Mouse (Mus musculus): ENCODE measurements at regions not wholly inside any gene's neighbourhood (a gene's known extent, or its start where the extent isn't known, plus 50 kb on each side); places are given as distances from the start of the nearest gene placed in this dataset.

DNA sequence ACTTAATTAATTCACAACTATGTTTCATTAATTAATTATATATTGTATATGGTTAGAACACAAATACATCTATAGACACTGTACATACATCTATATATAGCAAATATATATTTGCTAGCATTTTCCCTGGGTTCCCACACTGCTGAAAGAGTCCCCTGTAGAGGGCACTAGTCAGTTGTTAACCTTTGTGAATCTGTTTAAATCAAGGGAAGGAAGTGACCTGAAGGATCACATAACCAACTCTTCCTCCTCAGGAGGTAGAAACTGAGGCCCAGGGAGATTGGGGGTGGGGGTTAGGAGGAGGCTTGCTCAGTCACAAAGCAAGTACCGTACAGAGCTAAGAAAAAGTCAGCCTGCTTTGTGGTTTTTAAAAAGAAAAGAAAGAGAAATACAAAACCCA lies 258.1 kb downstream of the Pik3r1 start:
- DNase-seq (ENCODE audit: extremely low read depth, insufficient read length, low spot score): peak; percentile 1

DNA sequence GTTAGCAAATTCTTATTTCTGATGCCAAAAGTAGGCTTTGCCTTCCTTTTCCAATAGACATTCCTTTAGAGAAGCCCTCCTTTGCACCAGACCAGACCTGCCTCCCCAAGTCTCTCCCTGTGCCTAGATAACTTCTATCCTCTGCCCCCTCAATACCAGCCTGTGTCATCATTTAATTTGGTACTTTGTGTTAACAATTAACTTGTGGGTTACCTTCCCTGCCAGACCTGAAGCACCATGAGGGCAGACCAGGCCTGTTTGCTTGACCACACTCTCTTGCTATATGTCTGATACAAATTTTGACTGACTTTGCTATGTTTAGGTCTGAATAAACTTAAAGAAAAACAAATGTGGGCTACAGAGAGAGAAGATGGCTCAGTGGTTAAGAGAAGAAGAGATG lies 259.7 kb downstream of the Pik3r1 start:
- no peak for DNase-seq (ENCODE audit: extremely low read depth, insufficient read length, low spot score)

DNA sequence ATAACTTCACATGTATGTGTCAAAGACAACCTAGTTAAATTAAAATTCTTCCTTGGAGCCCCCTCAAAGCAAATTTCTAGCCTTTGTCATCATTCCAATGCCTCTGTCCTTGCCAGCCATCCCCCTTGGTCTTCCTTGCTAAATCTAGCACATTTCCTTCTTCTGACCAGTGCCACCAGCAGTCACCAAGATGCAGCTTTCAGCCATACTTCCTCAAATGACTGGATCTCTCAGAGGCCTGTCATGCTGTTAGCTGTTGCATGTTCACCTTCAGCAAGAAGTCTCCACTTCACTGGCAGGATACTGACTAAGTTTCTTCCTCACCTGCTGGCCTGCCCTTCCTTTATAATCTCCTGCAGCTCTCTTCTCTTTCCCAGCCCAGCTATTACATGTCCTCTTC lies 261.3 kb downstream of the Pik3r1 start:
- no peak for DNase-seq (ENCODE audit: extremely low read depth, insufficient read length, low spot score)

DNA sequence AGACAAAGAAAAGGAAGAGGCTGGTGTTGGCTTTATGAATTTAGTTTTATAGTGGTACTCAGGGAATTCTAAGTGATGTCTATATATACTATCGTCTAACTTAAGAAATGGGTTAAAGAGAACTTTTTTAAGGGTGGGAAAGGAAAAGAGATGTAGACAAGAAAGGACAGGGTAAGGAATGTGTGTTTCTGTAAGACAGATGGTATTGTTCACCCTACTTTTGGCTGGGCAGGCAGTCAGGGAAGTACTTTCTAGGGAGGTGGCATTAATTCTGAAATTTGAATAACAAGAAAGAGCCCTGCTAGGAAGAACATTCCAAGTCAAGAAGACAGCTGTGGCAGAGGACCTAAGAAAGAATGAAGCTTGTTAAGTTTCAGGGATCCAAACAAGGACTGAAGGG lies 263.0 kb downstream of the Pik3r1 start:
- DNase-seq (ENCODE audit: extremely low read depth, insufficient read length, low spot score): no peak

DNA sequence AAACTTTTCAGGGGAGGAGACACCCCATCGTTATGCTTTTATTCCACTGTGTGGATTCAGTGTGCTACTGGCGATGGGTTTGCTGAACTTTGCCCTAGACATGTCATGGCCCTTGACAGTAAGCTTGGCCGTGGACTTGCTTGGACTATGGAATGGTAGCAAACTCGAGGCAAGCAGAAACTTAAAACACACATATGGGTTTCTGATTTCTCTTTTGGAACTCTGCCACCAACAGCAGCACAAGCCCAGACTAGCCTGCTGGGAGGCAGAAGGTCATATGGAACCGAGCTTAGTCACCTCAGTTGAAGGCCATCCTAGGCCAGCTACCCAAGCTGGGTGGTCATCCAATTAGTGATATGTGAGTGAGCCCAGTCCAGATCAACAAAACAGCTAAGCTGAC lies 263.8 kb downstream of the Pik3r1 start:
- no peak for DNase-seq (ENCODE audit: extremely low read depth, insufficient read length, low spot score)

DNA sequence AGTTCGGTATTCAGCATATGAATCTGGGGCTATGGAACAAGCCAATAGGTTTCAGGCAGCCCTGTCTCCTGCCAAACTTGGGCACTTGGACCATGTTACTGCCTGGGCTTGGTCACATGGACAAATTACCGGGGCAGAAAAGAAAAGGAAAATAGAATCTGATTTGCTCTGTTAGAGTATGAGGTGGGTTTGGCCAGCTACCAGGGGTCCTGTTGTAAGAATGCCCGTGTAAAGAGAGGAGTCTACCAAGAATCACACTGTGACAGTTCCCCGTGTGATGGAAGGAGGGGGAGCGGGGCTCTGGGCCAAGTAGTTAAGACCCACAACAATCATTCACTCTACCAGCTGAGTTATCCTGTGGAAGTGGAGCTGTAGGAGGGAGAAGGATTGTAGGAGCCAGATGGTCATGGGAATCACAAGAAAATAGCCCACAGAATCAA lies 266.2 kb downstream of the Pik3r1 start:
- no peak for DNase-seq (ENCODE audit: extremely low read depth, insufficient read length, low spot score)

DNA sequence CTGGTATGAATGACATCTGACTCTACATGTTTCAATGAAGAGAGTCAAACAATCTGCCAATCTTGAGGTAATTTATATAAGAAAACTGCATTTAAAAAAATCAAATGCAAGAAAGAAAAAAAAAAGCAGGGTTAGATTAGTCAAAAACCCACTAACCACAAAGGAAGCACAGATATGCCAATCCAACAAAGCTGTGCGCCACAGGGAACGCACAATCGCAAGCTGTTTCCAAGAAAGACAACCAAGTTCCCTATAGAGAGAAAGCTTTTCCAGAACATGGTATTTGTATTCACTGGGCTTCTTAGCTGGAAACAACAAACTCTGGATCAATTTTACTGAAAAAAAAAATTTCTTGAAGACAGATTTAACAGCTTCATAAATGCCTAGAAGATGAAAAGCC lies 267.0 kb downstream of the Pik3r1 start:
- DNase-seq (ENCODE audit: extremely low read depth, insufficient read length, low spot score): no peak

DNA sequence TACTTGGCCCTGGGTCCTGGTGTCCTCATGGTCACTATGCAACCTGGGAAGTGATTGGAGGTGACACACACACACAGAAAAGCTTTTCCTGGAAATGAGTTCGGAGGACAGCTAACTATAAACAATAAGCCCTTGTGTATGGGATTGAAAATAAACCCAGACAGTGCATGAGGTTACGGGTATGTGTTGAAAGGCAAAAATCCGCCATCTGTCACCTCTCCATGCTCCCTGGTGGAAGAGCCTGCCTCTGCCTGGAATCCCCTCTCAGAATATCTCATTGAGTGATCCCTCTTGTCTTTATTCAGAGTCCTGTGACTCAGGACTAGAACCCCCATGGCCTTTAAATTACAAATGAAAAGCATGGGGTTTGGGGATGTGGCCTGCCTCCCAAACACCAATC lies 276.2 kb downstream of the Pik3r1 start:
- DNase-seq (ENCODE audit: extremely low read depth, insufficient read length, low spot score): no peak

DNA sequence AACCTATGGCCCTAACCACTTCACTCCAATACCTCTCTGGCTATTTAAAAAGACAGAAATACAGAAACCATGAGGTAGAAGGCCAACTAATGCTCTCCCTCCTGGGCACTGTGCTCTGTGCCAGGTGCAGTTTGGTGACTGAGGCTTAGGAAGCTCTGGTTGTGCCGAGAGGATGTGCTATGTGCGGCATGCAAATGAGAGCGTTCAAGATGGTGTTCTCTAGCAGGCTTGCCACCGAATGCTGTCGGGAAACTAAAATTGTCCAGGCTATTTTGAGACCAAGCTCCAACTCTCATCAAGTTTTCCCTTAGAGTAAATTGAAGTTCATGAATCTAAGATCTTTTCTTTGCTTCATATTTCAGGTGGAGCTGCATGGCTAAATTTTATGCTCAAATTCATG lies 277.1 kb downstream of the Pik3r1 start:
- no peak for DNase-seq (ENCODE audit: extremely low read depth, insufficient read length, low spot score)

DNA sequence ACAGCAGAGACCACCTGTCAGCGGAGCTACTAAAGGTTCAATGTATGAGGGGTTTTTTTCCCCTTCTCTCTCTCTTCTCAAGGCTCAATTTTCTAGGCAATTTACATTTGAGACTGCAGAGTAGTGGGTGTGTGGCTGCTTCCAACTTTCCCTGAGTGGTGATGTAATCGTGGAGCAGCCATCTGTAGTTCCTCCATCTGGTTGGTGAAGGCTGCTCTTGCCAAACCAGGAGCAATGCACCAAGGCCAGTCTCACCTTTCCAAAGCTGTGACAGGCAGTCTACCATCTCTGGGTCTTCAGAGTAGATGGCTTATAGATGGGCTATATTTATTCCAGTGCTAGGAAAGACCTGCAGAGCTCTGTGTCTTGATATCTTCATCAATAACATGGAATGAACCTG lies 280.4 kb downstream of the Pik3r1 start:
- no peak for DNase-seq (ENCODE audit: extremely low read depth, insufficient read length, low spot score)

DNA sequence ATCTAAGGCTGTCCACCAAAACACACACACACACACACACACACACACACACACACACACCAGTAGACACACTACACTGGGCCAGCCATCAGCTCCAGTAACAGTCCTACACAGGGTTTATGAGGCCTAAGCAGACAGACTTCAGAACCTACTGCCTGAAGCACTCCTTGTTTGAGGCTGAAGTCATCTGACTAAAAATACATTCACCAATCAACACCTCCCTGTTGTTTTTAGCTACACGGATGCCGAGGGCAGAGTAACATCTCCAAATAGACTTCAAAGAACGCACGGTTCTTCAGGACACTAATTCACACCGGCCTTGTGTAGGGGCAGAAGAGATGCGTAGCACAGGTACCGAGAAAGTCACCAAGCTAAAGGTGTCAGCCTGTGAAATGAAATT lies 282.2 kb downstream of the Pik3r1 start:
- no peak for DNase-seq (ENCODE audit: extremely low read depth, insufficient read length, low spot score)

DNA sequence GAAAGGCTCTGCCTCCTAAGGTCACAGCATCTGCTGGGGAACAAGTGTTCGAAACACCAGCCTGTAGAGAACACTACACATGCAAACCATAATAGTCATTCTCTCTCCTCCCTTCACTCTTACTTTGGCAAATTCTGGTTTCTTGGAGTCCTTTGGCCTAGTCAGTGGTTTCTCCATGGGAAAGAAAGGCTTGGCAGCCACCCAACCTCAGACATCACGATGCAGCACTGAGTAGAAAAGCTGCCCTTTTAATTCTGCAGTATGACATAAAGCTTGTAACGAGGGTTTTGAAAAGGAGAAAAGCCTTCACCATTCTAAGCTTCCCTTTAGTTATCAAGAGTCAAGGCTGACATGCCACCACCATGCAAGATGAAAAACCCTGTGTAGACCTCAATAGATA lies 284.2 kb downstream of the Pik3r1 start:
- DNase-seq (ENCODE audit: extremely low read depth, insufficient read length, low spot score): no peak

DNA sequence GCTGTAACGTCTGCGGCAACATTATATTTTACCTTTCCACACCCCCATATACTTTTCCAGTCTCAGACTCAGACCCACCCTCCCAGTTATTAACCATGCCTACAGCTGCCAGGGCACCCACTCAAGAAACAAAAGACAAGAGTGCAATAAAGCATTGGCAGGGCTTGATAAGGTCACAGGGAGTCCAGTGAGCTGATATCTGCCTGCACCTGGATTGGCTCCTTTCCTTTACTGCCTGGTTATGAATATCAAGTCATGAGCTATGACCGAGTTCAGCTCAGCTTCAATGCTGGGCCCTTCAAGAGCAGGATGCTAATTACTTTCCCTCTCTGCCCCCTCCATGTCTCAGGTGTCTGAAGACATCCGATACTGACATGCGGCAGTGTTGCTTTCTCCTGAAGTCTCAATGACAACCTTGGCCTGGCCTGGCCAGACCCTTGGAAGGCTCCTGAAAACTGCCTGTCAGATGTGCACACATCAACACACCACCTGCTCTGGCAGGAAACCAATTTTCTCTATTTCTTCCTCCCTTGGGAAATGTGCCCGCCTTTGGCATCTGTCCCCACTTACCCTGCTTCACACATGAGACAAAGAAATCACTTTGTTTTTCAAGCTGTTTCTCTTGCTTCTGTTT lies 286.3 kb downstream of the Pik3r1 start:
- no peak for DNase-seq (ENCODE audit: extremely low read depth, insufficient read length, low spot score)

DNA sequence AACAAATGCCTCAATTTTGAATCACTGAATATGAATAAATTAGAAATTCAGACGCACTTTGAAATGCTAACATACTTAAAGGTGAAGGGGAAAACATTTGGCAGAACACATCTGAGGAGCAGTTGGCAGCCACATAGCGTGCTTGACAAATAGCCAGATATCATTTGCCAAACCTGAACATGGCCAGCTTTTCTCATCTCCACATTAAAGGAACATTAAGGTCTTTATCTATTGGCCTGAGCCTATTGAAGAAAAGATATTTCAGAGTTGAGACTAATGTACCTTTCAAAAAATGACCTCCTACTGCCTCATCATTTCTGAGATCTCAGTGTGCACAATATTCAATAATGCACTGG lies 288.7 kb downstream of the Pik3r1 start:
- no peak for DNase-seq (ENCODE audit: extremely low read depth, insufficient read length, low spot score)

DNA sequence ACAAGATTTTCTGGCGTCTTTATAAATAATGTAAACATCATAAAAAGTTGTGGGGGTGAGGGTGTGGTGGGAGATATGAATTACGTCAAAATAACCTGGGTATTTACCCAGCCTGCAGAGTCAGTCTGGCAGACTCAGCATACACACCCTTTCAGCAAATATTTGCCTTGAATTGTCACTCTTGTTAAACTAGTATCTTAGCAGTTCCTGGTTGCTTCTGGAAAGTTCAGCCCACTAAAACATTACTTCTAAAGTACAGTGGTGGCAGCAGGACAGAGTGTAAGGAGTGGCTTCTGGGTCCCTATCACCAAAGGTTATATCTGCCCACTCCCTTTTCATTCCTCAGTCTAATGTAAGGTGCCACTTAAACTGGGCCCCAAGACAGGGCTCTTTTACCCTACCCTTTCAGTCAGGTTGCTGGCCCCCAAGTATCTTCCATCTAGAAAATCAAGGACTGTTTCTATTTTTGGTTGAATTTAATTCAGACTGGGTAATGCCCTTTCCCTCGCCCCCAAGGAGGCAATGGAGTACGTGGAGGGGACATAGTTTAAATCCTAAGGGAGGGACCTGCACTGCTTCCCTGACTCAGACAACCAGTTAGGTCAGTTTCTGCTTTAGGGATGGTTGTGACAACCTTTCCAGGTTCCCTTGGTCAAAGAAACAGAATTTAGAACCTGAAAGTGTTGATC lies 289.3 kb downstream of the Pik3r1 start:
- DNase-seq (ENCODE audit: extremely low read depth, insufficient read length, low spot score): no peak

DNA sequence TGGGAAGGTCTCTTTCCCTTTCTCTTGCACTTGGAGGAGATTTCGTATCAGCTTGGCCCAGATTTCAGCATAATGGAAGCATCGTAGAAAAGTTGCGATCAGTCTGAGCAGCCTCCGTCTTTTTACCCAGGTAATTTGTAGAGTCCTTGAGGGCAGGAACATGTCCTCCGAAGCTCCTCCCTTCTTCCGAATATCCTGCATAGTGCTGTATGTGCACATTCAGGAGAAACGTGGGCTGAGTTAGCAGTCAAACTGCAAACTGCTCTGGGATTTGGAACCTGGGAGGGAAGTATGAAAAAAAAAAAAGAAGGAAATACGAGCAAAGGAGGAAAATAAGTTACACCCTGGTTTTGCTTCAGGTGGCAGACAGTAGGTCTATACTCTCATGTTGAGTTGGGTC lies 294.7 kb downstream of the Pik3r1 start:
- no peak for DNase-seq (ENCODE audit: extremely low read depth, insufficient read length, low spot score)

DNA sequence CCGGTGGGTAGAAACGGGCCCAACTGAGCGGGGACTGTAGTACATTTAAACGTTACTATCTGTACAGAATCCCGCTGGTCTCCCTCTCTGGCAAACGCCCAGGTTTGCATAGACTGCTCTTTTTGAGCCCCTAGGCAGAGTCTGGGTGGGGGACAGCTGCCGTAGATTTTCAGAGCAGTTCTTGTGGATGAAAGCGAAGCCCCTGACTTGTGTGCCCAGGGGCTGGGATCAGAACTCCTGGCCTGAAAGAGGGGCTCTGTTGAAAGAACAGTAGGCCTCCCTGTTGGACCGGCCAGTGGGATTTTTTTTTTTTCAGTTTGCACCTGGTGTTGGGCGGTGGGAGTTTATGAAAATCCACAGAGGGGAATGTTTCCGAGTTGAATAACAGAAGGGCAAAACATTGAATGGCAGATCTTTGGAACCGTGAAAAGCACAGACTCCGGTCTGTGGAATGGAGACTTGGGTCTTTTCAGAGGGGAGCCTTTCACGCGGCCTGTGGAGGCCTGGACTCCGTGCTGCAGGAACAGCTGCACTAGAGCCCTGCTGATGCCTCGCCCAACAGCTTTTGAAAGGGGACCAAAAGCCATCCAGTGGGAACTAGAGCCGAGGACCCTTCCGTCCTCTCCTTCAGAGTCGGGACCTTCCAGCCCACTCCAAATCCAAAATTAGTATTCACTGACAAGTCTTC lies 297.3 kb downstream of the Pik3r1 start:
- DNase-seq (ENCODE audit: extremely low read depth, insufficient read length, low spot score): no peak

DNA sequence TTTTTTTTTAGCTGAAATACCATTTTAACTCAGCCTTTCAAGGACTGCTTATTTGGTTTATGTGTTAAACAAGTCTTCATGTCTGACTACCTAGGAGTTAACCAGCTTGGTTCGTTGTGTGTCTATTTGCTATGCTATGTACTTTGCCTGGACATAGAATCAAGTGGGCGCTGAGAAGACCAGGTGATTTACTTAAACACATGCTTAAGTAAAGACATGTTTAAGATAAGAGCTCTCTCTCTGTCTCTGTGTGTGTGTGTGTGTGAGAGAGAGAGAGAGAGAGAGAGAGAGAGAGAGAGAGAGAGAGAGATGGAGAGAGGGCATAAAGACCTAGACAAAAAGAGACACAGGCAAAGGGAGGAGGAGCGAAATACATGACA lies 302.3 kb downstream of the Pik3r1 start:
- no peak for DNase-seq (ENCODE audit: extremely low read depth, insufficient read length, low spot score)

DNA sequence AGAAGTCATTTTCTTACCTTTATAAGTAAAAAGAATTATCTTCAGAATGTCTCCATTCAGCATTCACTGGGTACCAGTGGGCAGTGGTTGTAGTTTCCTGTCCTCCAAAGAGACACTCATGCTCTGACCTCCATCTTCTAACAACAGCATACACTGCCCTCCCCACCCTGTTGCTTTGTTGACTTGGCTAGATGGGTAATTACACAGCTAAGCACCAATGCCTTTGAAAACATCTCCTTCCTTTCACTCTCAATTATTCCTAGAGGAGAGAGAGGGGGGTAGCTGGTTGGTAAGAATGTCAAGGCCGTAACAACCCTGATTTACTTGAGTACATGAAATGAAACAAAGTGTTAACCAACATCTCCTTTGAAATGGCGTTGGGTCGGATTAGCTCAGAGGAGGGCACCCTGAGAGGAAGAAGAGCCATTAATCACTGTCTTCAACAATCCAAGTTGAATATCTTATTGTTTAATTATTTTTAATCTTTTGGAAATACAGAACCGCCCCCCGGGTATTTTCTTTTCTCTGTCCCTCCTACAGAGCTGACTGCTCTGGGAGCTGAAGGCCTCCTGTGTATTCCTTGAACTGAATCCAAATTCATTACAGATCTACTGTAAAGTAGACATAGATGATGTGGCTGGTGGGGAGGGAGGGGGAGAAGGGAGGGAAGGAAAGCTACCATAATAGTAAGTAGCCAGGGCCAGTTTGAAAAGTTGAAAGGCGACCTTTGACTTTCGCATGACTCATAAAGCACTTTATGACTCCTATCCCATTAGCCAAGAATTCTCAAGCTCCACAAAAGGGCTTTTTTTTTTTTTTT lies 302.9 kb downstream of the Pik3r1 start:
- DNase-seq (ENCODE audit: extremely low read depth, insufficient read length, low spot score): no peak

DNA sequence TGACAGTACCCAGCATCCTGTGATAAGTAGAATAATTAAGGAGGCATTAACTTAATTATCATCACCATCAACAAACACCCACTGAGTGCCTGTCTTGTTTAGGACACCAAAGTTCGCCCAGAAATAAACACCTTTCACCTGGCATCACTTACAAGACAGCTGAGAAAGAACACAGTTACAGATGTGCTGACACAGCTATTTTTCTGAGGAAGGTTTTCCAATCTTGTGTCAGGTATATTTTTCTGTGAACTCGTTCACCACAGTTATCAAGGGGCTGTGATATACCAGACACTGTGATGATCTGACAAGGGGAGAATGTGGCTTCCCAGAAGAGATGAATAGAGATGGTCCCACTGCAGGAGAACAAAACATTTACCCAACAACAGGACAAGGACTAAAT lies 311.1 kb downstream of the Pik3r1 start:
- no peak for DNase-seq (ENCODE audit: extremely low read depth, insufficient read length, low spot score)

DNA sequence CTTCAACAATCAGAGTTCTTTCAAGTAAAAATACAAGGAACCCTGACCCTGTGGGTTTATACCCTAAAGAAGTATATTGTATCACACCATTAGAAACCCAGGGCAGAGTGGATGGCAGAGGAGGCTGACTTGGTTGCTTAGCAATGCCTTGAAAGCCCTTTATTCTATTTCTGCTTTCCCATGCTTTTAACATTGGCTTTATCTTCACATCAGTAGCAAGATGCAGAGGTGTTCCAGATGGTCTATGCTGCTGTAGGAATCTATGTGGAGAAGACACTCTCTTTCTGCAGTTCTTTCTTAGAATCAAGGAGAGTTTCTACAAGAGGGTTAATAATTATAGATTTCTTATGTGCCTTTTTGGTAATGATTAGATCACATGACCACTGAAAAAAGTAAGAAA lies 313.7 kb downstream of the Pik3r1 start:
- DNase-seq (ENCODE audit: extremely low read depth, insufficient read length, low spot score): no peak
